Mouse (Mus musculus) brain, embryonic 18.5 days (tissue): ENCODE data around the gene Lmln.
A peak's percentile ranks its signal among the peaks of the same experiment; 100 is the strongest.
"Not testable (repeated sequence)": the region's sequence is repeated elsewhere in the genome, so short reads cannot be mapped to it uniquely, and the experiment has no call there.

ENCODE experiments used
- DNase-seq: peaks from one replicate; pipeline ENCODE4 v3.0.0-alpha.2; 2012; ENCODE audit warnings: low read depth, low spot score

Lmln gene

GRCm38 (mm10) chr16:33062024-33062681 lies at the start of gene Lmln:
Lmln (plus strand) TSS chr16:33062521.
- DNase-seq: peak; percentile 74

GRCm38 (mm10) chr16:33013801-33014200 lies 48.5 kb upstream of the Lmln start:
- no peak for DNase-seq

GRCm38 (mm10) chr16:33014921-33015320 lies 47.4 kb upstream of the Lmln start:
- DNase-seq: no peak

DNA sequence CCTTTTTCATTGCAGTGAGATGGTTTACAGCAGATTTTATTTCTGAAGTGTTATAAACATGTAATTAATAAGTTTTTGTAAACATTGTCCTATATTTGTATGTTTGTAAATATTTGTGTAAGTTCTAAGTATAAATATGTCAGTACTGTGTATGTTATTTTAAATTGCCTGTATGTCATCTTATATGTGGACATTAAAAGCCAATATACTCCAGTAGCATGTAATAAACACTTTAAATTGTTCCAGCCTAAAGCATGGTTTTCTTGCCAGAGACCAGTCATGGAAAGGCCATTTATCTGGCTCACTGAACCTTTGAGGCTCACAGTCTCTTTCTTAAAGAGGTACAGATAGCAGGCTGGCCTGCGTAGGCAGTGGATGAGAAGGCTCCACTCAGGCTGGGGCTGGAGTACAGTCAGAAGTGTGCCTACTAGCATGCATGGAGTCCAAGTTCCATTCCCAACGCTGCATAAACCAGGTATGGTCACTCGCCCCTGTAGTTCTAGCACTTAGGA lies 46.9 kb upstream of the Lmln start:
- DNase-seq: no peak

- DNase-seq: no peak
Measured at GRCm38 (mm10) chr16:33015986-33016385, 46.3 kb upstream of the Lmln start.

- DNase-seq: no peak
Measured at GRCm38 (mm10) chr16:33017677-33018349, 44.5 kb upstream of the Lmln start.

DNA sequence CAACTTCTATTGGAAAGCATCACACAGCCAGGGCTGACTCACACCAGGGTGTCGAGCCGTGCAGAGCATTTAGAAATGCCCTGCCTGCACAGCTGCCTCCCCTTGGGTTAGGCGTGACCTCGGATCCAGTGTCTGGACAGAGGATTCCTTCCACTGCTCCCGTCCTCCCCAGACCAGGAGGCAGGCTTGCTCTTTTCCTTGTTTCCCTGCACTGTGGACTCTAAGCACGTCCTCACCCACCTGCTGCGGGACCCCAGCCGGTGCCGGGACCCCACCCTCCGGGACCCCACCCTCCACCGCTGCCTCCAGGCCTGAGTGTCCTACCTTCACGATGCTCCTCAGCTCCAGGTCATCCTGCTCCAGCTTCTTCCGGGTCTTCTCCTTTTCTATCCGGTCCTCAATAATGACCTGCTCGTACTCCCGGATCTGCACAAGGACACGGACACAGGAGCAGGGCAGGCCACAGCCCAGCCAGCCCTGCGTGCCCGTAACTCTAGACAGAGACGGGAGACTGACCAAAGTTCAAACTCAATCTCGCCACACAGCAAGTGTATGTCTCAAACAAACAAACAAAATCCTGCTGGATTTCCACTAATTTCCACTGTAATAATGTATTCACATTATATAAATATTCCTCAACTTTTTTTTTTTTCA lies 43.1 kb upstream of the Lmln start:
- DNase-seq: no peak

DNA sequence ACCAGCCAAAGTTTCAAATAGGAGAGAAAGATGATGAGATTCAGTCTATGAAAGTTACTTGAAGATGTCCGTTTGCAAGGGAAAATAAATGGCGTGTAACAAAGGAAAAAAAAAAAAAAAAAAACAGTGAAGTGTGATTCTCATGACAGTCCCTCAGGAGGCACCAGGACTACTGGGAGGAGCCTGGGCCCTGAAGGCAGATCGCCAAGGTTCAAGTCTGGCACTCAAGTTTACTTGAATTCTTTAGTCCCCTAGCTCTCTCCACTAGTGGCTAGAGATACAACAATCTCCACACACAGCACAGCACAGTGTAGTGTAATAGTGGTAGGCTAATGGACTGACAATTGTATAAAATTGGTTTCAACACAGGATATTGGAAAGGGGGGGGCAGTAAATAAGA lies 40.9 kb upstream of the Lmln start:
- DNase-seq: no peak

DNA sequence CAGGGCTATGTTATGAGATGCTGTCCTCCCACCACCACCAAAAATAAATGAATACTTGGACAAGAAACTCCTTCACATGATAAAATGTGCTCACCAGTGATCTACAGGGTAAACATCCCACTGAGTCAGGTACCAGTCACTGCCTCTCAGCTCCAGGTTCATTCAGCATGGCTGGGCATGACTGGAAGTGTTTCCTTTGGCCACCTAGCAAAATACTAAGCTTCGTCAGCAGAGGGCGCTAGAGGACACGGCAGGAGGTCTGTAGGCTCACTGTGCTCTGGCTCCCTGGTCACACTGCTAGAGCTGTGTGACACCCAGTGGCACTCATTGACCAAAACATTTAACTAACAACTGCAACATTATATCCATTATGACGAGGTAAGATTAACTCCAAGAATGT lies 38.6 kb upstream of the Lmln start:
- no peak for DNase-seq

- no peak for DNase-seq
Measured at GRCm38 (mm10) chr16:33024456-33025104, 37.7 kb upstream of the Lmln start.

- DNase-seq: no peak
Measured at GRCm38 (mm10) chr16:33026357-33026756, 36.0 kb upstream of the Lmln start.

DNA sequence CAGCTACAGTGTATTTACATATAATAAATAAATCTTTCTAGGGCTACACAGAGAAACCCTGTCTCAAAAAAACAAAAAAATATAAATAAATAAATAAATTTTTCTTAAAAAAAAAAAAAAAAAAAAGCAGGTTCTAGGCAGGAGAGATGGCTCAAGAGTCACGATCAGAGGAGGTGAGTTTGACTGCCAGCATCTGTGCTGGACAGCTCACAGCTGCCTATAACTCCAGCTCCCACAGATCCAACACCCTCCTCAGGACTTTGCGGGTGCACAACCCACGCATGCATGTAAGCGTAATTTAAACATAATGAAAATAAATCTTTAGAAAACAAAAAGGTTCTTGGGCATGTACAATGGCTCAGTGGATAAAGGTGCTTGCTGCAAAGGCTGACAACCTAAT lies 26.3 kb upstream of the Lmln start:
- DNase-seq: no peak

DNA sequence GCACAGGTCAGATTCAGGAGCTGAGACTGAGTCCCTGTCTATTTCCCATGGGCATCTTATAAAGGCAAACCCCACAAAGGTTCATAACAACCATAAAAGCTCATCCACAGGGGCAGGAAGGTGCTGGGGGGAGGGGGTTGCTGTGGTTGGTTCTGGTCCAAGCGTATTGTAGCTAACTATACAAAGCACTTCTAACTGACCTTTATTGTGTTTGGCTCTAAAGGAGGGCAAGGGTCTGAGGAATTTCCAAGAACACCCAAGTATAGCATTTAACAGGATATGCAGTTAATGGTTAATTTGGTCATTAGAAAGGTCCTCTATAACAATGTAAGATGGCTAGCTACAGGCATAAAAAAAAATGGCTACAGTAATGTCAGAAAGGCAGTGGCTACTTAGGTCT lies 19.6 kb upstream of the Lmln start:
- no peak for DNase-seq

- DNase-seq: no peak
Measured at GRCm38 (mm10) chr16:33043268-33043667, 19.1 kb upstream of the Lmln start.

DNA sequence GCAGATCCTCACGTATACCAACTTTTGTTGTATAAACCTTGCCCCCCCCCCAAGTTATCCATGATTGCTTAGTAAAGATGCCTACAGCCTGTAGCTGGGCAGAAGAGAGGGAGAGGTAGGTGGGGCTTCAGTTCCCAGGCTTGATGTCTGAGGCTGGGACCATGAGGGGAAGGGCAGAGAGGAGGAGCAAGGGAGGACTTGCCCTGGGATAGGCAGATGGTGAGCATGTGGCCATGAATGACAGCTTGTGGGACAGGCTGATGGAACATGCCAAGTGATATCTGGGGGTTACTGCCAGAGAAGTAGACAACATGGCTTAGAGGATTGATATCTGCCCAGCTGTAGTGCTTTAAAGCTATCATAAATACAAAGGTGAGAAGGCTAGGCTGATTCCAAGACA lies 14.3 kb upstream of the Lmln start:
- DNase-seq: no peak

- DNase-seq: no peak
Measured at GRCm38 (mm10) chr16:33048686-33049085, 13.6 kb upstream of the Lmln start.

- no peak for DNase-seq
Measured at GRCm38 (mm10) chr16:33049809-33050208, 12.5 kb upstream of the Lmln start.

- DNase-seq: no peak
Measured at GRCm38 (mm10) chr16:33053141-33053540, 9.2 kb upstream of the Lmln start.

DNA sequence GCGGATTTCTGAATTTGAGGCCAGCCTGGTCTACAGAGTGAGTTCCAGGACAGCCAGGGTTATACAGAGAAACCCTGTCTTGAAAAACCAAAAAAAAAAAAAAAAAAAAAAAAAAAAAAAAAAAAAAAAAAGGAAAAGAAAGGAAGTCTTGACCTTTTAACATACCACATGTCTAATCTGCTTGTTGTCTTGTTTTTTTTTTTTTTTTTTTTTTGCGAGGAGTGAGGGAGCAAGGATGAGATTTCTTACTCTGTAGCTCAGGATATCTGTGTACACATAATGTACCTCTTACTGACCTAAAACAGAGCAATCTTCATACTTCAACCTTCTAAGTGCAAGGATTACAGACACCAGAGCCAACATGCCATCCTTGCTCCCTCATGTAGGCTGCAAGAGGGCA lies 7.4 kb upstream of the Lmln start:
- DNase-seq: not testable (repeated sequence)

DNA sequence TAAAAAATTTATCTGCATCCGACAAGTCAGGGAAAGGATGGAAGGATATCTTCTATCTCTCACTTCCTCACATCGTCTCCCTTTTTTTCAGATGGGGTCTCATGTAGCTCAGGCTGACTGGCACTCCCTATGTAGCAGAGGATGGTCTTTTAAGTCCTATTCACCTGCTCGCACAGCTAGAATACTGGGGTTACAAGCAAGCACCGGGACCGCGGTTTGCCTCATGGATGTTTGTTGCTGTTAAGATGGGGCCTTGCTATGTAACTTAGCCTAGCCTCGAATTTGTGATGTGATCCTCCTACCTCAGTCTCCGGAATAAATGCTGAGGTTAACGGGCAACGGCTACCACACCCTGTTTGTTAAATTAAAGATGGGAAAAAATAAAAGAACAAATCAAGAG lies 6.7 kb upstream of the Lmln start:
- DNase-seq: no peak

GRCm38 (mm10) chr16:33056095-33056785 lies 6.1 kb upstream of the Lmln start, which contains the start of the genes Iqcg and Rpl35a:
Iqcg (minus strand) TSS chr16:33056218.
Rpl35a (plus strand) TSS chr16:33056453.
- DNase-seq: peak; percentile 85

GRCm38 (mm10) chr16:33056786-33057185 lies 5.5 kb upstream of the Lmln start:
- DNase-seq: no peak
